Mouse (Mus musculus) bone marrow, adult 2 months (tissue): Measurements from ENCODE around the gene Rbsn.

Experiments used
- CTCF ChIP-seq: fragments of 200-500 bp; IDR thresholded peaks from 2 replicates; pipeline ENCODE4 v1.5.1; 2011; ENCODE audit warnings: low read length, control low read depth; ENCODE audit not compliant: control insufficient read depth, insufficient read depth
- POLR2A ChIP-seq: fragments of 200-500 bp; IDR thresholded peaks from 2 replicates; pipeline ENCODE4 v1.6.1; 2011; ENCODE audit warnings: low read depth, mild to moderate bottlenecking, control low read depth, low read length, borderline replicate concordance; ENCODE audit not compliant: control insufficient read depth

GRCm38 (mm10) chr6:92214055-92214772, 511 bp downstream of the Rbsn start:
- TF ChIP-seq POLR2A: no peak
- TF ChIP-seq CTCF: no peak
